Mouse (Mus musculus) left cerebral cortex, postnatal 25 days (tissue): ENCODE data around the gene Gpr156. TPM values are rescaled to one million over a fixed set of nuclear protein-coding genes. Genes with fewer than 3 reads are reported as not detected.
A peak's percentile ranks its signal among the peaks of the same experiment; 100 is the strongest.

Experiments used
- DNase-seq, 2 experiments: peaks; one replicate each; pipeline ENCODE4 v3.0.0; 2022; ENCODE audit warnings: low spot score in 2 of 2, mixed read lengths in 1 of 2
- intact Hi-C: fragments of 180-260 bp; cut with DNase I; formaldehyde crosslinking; loops from one replicate; pipeline ENCODE4 v1.15.1; 2025
- total RNA-seq, 2 experiments: library from RNA; stranded (reverse); gene quantifications; 2 replicates each; pipeline ENCODE4 v1.2.3; 2021

The Gpr156 gene
- total RNA-seq, 2 experiments from 2014 or later = 0.46 to 0.48 TPM

- intact Hi-C loops = no loop called here
- DNase-seq = no peak
These were observed 9.8 kb upstream of the Gpr156 start for GRCm38 (mm10) chr16:37906456-37906855.

GRCm38 (mm10) chr16:37911086-37911485 is 5.2 kb upstream of the Gpr156 start:
- no peak for DNase-seq
- intact Hi-C loops = no loop called here

- DNase-seq = no peak
- intact Hi-C loops = no loop called here
These were observed 514 bp downstream of the Gpr156 start for GRCm38 (mm10) chr16:37916818-37917201.

GRCm38 (mm10) chr16:37919000-37919399 is 2.7 kb downstream of the Gpr156 start:
- intact Hi-C loops = no loop called here
- no peak for DNase-seq

GRCm38 (mm10) chr16:37920842-37921409 is 4.6 kb downstream of the Gpr156 start:
- intact Hi-C loops = no loop called here
- DNase-seq = no peak

- no peak for DNase-seq
- intact Hi-C loops = no loop called here
These were observed 9.8 kb downstream of the Gpr156 start for GRCm38 (mm10) chr16:37926087-37926486.

GRCm38 (mm10) chr16:37927117-37927516 is 10.8 kb downstream of the Gpr156 start:
- intact Hi-C loops = no loop called here
- no peak for DNase-seq

- DNase-seq = peak in 1 of 2 experiments; percentile 47
- intact Hi-C loops = no loop called here
These were observed 12.7 kb downstream of the Gpr156 start for GRCm38 (mm10) chr16:37929006-37929405.

GRCm38 (mm10) chr16:37929626-37930025 is 13.3 kb downstream of the Gpr156 start:
- intact Hi-C loops = no loop called here
- DNase-seq = no peak

GRCm38 (mm10) chr16:37934932-37935331 is 18.6 kb downstream of the Gpr156 start:
- intact Hi-C loops = no loop called here
- DNase-seq = no peak

GRCm38 (mm10) chr16:37937276-37937675 is 21.0 kb downstream of the Gpr156 start:
- no peak for DNase-seq
- intact Hi-C loops = no loop called here

GRCm38 (mm10) chr16:37938125-37939081 is 22.1 kb downstream of the Gpr156 start:
- intact Hi-C loops = no loop called here
- DNase-seq = peak; percentile 78 to 92

- intact Hi-C loops = no loop called here
- DNase-seq = no peak
These were observed 23.0 kb downstream of the Gpr156 start for GRCm38 (mm10) chr16:37939082-37939863.

- DNase-seq = no peak
- intact Hi-C loops = no loop called here
These were observed 24.0 kb downstream of the Gpr156 start for GRCm38 (mm10) chr16:37940291-37940690.

- intact Hi-C loops = no loop called here
- no peak for DNase-seq
These were observed 27.4 kb downstream of the Gpr156 start for GRCm38 (mm10) chr16:37943701-37944100.

- intact Hi-C loops = loop anchor here (5.0 kb wide), 1 partner anchor 78 kb away; the partner anchor contains the start of gene Lrrc58
- peak; percentile 31 to 38 for DNase-seq
These were observed 28.9 kb downstream of the Gpr156 start for GRCm38 (mm10) chr16:37945031-37945796.

GRCm38 (mm10) chr16:37947160-37947559 is 30.9 kb downstream of the Gpr156 start:
- intact Hi-C loops = loop anchor here (1.0 to 5.0 kb wide), 3 partner anchors 80 to 263 kb away; partner anchors contain the start of gene Lrrc58
- peak; percentile 43 to 55 for DNase-seq

GRCm38 (mm10) chr16:37948365-37948764 is 32.1 kb downstream of the Gpr156 start:
- no peak for DNase-seq
- intact Hi-C loops = loop anchor here (5.0 kb wide), 1 partner anchor 81 kb away; the partner anchor contains the start of gene Lrrc58

- no peak for DNase-seq
- intact Hi-C loops = no loop called here
These were observed 34.9 kb downstream of the Gpr156 start for GRCm38 (mm10) chr16:37951171-37951570.
